Mouse (Mus musculus) lung, postnatal 36 days (tissue): ENCODE data around the gene Try5.
"Not testable (repeated sequence)": the region's sequence is repeated elsewhere in the genome, so short reads cannot be mapped to it uniquely, and the experiment has no call there.

Experiments
- DNase-seq: peaks from one replicate; pipeline ENCODE4 v3.0.0; 2022; ENCODE audit warnings: mixed read lengths

Try5 gene

DNA sequence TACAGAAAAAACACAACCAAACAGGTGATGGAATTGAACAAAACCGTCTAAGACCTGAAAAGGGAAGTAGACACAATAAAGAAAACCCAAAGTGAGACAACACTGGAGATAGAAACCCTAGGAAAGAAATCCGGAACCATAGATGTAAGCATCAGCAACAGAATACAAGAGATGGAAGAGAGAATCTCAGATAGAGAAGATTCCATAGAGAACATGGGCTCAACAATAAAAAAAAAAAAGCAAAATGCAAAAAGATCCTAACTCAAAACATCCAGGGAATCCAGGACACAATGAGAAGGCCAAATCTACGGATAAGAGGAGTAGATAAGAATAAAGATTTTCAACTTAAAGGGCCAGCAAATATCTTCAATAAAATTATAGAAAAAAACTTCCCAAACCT lies at the start of gene Try5:
Gene Try5, minus strand, starts transcription at position 101 of the 400 bp plus-strand sequence.
- DNase-seq: not testable (repeated sequence)

DNA sequence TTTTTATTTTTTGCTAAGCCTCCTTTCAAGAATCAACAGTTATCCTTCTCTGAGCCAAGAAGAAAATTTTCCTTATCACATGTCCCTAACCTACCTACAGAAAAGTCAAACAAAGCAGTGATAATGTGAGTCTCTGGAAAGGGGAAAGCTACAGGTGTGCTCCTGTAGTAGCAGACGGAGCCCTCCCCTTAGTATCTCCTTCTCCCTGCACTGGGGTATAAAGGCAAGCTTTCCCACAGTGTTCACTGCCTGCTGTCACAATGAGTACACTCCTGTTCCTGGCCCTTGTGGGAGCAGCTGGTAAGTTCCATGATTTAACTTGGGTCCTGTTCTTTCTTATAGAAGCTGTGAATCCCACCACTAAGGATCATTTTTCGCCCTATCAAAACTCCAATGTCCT lies 37.3 kb upstream of the Try5 start, which contains the start of gene Try10:
Gene Try10, plus strand, starts transcription at position 174 of the 400 bp plus-strand sequence.
- no peak for DNase-seq

DNA sequence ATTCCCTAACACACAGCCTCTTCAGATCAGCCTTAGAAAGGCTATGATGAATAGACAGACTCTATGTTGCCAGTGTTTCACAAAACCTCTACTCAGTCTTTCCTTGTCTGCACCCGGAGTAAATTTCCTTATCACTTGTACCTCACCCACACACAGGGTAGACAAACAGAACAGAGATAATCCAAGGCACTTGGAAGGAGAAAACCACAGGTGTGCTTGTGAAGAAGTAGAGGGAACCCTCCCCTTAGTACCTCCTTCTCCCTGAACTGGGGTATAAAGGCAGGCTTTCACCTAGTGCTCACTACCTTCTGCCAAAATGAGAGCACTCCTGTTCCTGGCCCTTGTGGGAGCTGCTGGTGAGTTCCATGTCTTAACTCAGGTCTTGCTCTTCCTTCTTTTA lies 14.7 kb downstream of the Try5 start, which contains the start of gene Try4:
Gene Try4, plus strand, starts transcription at position 301 of the 400 bp plus-strand sequence.
- no peak for DNase-seq

DNA sequence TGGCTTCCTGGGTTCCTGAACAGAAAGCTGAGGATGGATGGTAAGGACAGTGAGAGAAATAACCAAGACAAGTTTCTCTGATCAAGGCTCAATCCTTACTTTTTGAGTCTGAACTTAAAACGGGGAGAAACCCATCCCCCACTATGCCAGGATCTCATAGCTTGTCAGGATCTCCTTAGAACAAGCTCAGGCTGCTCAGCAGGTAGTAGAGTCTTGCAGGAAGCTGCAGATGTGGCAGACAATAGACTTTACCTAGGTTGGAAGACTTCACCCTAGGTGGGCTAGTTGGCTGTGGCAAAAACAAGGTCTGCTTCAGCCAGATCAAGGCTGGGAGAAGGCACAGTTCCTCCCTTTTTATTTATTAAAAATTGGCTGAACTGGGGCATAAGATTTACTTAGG lies 18.4 kb downstream of the Try5 start:
- DNase-seq: no peak

DNA sequence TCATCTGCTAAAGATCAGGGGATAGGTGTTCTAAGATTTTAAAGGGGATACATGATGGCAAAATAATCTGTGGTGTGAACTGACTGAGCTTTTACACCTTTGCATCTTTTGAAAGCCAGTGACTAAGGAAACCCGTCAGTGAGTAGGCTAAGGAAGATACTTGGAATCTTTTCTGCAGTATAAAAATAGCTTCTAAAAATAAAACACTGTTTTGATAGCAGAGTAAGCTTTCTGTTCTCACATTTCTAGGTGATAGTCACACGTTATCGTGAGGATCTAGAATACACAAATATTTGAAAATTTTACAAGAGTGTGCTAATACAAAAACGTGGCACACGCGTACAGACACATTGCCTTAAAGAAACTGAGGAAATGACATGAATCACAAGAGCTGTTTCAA lies 50.5 kb downstream of the Try5 start:
- DNase-seq: no peak

DNA sequence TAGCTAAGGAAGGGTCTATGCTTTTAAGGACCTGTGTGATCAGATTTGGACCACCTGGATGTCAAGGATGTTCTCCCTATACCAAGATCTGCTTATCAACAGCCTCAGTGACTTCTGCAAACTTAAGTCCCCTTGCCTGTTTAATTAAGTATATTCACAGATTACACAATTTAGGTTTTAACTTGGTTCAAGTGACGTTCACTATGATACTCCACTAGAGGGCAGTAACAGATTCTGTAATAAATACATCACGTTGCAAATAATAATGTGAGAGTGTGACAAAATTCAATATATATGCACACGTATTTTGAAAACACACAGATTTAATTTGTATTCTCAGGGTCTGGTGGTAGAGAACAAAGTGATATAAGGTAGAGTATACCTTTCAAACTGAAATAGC lies 53.8 kb downstream of the Try5 start:
- DNase-seq: no peak
